Mouse (Mus musculus) myocyte (in vitro differentiated cells): ENCODE data around the gene Slc29a1.
A peak's percentile ranks its signal among the peaks of the same experiment; 100 is the strongest.

ENCODE experiments used
- E2F4 ChIP-seq: IDR thresholded peaks from one replicate; pipeline ENCODE4 v1.6.1; 2011; ENCODE audit warnings: mild to moderate bottlenecking, control low read depth, moderate library complexity; ENCODE audit not compliant: insufficient read depth
- MAX ChIP-seq: IDR thresholded peaks from one replicate; pipeline ENCODE4 v1.6.1; 2011; ENCODE audit warnings: low read depth, mild to moderate bottlenecking, control low read depth
- MYOD1 ChIP-seq, 3 experiments: IDR thresholded peaks; one replicate each; pipeline ENCODE4 v1.6.1; 2011; ENCODE audit warnings: control low read depth in 2 of 3, low read depth in 2 of 3, mild to moderate bottlenecking in 2 of 3, moderate library complexity in 1 of 3; ENCODE audit not compliant: insufficient read length in 2 of 3, control insufficient read depth in 1 of 3
- MYOG ChIP-seq, 3 experiments: IDR thresholded peaks; one replicate each; pipeline ENCODE4 v1.6.1; 2011; ENCODE audit warnings: control low read depth in 2 of 3, low read depth in 2 of 3, mild to moderate bottlenecking in 2 of 3; ENCODE audit not compliant: insufficient read length in 2 of 3, control insufficient read depth in 1 of 3, insufficient read depth in 1 of 3
- POLR2A ChIP-seq: IDR thresholded peaks from one replicate; pipeline ENCODE4 v1.6.1; 2011; ENCODE audit warnings: low read depth, mild to moderate bottlenecking, control low read depth, moderate library complexity; ENCODE audit not compliant: insufficient read length
- POLR2AphosphoS2 ChIP-seq: IDR thresholded peaks from one replicate; pipeline ENCODE4 v1.6.1; 2011; ENCODE audit warnings: low read depth, control low read depth; ENCODE audit not compliant: insufficient read length
- REST ChIP-seq: IDR thresholded peaks from one replicate; pipeline ENCODE4 v1.6.1; 2011; ENCODE audit warnings: mild to moderate bottlenecking, control low read depth, moderate library complexity; ENCODE audit not compliant: insufficient read depth, insufficient read length
- SRF ChIP-seq: IDR thresholded peaks from one replicate; pipeline ENCODE4 v1.6.1; 2011; ENCODE audit warnings: low read depth; ENCODE audit not compliant: control insufficient read depth, insufficient read length
- TCF12 ChIP-seq: IDR thresholded peaks from one replicate; pipeline ENCODE4 v1.6.1; 2011; ENCODE audit warnings: mild to moderate bottlenecking, control low read depth; ENCODE audit not compliant: poor library complexity, insufficient read depth, severe bottlenecking
- TCF3 ChIP-seq: IDR thresholded peaks from one replicate; pipeline ENCODE4 v1.6.1; 2011; ENCODE audit warnings: low read depth, control low read depth; ENCODE audit not compliant: insufficient read length
- USF1 ChIP-seq: IDR thresholded peaks from one replicate; pipeline ENCODE4 v1.6.1; 2011; ENCODE audit warnings: low read depth, mild to moderate bottlenecking, control low read depth, moderate library complexity

- peak; percentile 24 for TF ChIP-seq POLR2A
- no peak for TF ChIP-seq TCF12
- no peak for TF ChIP-seq MYOG (IDR thresholded peaks at IDR 0.05; ENCODE audit: control insufficient read depth in 1 of 3, insufficient read depth in 1 of 3, insufficient read length in 2 of 3, low read depth in 2 of 3)
- TF ChIP-seq MAX: no peak
- TF ChIP-seq POLR2AphosphoS2: peak; percentile 62
- no peak for TF ChIP-seq TCF3
- no peak for TF ChIP-seq E2F4
- no peak for TF ChIP-seq SRF
- no peak for TF ChIP-seq USF1
- no peak for TF ChIP-seq REST
- TF ChIP-seq MYOD1 (IDR thresholded peaks at IDR 0.05; ENCODE audit: control insufficient read depth in 1 of 3, insufficient read length in 2 of 3, low read depth in 2 of 3): no peak
Observed at GRCm38 (mm10) chr17:45569999-45570398, 29.4 kb downstream of the Slc29a1 start.
